Mouse (Mus musculus) left cerebral cortex, postnatal 36 days (tissue): ENCODE measurements around the gene Bap1. TPM values are rescaled to one million over a fixed set of nuclear protein-coding genes. Genes with fewer than 3 reads are reported as not detected.

Source experiments
- DNase-seq, 2 experiments: peaks; one replicate each; pipeline ENCODE4 v3.0.0; 2021 to 2022; ENCODE audit warnings: low spot score in 2 of 2, mixed read lengths in 1 of 2
- intact Hi-C: fragments of 180-260 bp; cut with DNase I; formaldehyde crosslinking; loops from one replicate; pipeline ENCODE4 v1.15.1; 2025
- total RNA-seq, 2 experiments: library from RNA; stranded (reverse); gene quantifications; 2 replicates each; pipeline ENCODE4 v1.2.3; 2021

The Bap1 gene
- 100 to 1,000 TPM; 144 to 148 TPM for total RNA-seq

DNA sequence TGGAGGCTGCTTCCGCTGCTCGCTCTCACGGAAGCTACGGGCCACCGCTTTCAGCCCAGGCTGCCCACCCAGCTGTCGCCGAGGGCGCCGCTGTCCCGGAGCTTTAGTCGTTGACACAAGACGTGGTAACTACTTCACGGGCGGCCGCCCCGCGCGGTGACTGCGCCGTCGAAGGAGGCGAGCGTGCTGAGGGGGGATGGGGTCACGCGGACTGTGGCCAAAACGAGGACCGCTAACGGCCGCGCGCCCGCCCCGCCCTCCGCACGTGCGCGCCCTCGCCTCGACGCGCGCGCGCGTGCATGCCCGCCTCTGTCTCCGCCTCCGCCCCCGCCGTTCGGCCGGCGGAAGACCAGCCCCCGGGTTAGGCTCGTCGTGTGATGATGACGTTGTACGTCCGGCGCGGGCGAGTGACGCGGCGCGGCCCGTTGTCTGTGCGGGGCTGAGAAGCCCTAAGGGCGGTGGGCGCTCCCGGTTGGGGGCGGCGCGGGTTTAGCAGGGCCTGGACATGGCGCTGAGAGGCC, at the start of gene Bap1, which contains the start of gene Phf7:
Gene Bap1 (plus strand): TSS at position 367 of the 521 bp plus-strand sequence.
Gene Phf7 (minus strand): TSS at position 234 of the 521 bp plus-strand sequence.
- intact Hi-C loops = loop anchor here (5.0 kb wide), 2 partner anchors 44 to 86 kb away; partner anchors contain the start of genes Capn7 and Tnnc1
- DNase-seq = peak; percentile 96

DNA sequence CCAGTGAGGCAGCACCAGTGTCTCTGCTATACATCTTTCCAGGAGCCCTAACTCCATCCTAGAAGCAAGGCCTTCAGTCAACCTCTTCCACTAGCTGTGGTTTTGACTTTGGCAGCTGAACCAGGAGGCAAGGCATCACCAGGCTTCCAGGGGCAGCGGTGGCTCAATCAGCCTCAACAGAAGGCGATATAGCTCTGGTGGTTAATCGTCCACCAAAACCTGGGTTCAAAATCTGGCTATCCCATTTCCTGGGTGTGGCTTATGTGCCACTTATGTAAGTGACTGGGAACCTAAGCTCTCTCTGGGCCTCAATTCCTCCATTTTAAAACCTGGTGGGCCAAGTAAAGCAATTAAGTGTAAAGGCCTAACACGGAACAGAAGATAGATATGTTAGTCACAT, 46.4 kb upstream of the Bap1 start:
- intact Hi-C loops = loop anchor here (5.0 kb wide), 1 partner anchor 47 kb away; the partner anchor contains the start of genes Bap1 and Phf7

DNA sequence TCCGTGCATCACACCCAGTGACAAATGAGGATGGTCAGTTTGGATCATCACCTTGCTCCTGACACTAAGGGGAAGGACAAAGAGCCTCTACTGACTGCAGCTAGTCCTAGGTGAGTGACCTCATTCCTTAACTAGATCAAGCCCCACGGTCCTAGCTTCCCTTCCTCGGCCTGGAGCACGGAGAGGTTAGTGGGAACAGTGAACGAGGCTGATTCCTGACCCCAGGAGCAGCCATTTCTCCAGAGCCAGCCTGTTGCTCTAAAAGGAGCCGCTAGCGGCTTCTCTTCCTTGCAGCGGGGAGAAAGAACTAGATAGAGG, 46.0 kb upstream of the Bap1 start:
- DNase-seq = no peak
- intact Hi-C loops = loop anchor here (5.0 kb wide), 1 partner anchor 47 kb away; the partner anchor contains the start of genes Bap1 and Phf7

More for the DNA sequence above, 46.4 kb upstream of the Bap1 start:
- no peak for DNase-seq

DNA sequence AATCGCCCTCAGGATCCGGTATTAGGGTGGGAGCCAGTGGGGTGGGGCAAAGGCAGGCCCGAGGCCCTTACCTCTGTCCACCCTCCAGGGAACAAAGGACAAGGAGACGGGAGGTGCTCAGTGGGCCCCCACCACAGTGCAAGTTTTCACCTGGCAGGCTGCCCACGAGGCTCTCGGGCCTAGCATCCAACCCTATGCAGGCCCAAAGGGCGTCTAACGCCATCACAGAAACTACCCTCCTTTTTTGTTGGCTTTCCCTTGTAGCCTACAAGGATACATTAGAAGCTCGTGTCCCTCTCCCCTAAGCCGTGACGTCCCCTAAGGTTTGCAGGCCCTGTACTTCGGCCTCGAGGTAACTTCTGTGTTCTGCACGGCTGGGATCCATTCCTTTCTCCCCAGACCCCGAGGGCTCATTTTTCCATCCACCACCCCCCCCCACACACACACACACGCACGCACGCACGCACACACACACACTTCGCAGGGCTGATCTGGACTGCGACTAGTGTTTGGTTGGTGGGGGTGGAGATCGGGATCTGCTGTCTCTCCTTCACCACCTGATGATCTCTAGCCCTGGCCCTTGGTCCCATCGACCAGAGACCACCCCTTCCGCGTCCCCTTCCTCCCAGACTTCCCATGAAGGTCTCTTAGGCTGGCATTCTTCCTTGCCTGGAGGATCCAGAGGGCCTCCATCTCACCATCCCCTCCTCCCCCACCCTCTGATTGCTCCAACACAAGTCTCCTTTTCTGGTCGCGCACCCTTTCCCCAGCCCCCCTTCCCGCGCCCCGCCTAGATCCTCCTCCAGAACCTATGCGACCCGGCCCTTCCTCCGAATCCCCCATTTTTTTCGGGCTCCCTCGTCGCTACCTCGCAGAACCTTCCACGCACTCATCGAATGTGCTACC, 45.4 kb upstream of the Bap1 start:
- intact Hi-C loops = loop anchor here (5.0 kb wide), 1 partner anchor 46 kb away; the partner anchor contains the start of genes Bap1 and Phf7
- peak; percentile 47 to 53 for DNase-seq

DNA sequence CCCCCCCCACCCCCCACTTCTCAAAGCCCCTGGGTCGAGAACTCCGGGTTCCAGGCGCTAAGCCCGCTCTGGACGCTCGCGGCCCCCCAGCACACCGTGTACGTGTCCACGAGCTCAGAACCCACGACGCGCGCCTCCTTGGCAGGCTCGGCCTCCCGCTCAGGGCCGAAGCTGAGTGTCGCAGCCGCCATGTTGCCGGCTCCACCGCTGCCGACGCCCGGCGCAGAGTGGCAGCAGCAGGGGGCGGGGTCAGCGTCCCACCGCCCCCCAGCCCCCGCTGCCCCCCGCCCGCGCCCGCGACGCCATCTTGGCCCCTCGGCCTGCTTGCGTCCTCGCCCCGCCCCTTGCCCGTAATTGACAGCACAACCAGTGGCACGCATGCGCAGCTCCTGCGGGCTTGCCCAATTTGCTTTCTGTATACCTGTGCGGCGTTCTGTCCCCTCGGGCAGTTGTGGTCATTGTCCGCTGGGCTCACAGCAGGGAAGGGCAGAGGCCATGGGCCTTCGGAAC, 44.7 kb upstream of the Bap1 start:
- intact Hi-C loops = loop anchor here (5.0 kb wide), 1 partner anchor 46 kb away; the partner anchor contains the start of genes Bap1 and Phf7
- peak; percentile 93 for DNase-seq

DNA sequence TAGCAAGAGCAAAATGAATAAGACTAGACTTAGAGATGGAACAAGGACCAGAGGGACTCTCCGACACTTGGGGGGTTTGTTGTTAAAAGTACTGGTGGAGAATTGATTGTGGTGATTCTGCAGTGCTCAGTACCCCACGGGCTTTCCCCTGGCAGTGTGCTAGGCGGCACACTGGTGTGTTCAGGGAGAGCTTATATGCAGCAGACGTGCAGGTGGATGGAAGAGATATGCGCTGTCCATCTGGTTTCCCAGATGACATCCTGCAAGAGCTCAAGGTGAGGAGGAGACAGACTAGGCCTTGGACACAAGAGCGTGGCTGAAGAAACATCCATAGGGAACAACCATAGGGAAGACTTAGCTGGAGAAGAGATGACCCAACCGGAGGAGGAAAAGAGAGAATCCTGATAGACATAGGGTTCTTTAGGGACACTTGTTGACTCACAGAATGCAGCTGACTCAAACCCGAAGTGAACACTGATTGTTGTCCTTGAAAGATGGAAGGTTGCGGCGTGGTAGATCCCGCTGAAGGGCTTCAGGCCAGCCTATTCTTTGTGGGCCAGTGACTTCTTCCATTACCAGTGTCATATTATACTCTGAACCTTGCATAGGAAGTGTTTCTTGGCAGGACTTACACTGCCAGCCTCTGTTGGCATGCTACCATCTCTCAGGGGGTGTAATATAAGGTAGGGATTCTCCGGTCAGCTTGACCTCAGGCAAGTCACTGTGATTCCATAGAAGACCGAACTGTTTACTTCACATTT, 44.0 kb upstream of the Bap1 start:
- DNase-seq = no peak
- intact Hi-C loops = loop anchor here (5.0 kb wide), 1 partner anchor 45 kb away; the partner anchor contains the start of genes Bap1 and Phf7

DNA sequence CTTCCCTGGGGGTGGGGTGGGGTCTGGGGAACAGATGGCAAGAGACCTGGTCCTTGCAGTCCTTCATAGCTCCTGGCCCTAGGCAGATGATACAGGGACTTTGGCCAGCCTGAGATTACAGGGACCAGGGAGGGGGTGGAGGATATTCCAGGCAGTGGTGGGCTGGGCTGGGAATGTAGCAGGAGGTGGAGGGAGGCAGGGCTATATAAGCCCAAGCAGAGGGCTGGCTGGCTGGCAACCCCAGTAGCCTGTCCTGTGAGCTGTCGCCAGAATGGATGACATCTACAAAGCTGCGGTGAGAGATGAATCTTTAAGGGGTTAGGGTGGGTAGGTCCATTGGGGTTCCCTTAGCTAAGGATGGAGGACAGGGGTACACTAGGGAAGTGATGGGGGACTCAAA, 43.2 kb upstream of the Bap1 start, which contains the start of gene Tnnc1:
Gene Tnnc1 (plus strand): TSS at position 229 of the 400 bp plus-strand sequence.
- intact Hi-C loops = loop anchor here (5.0 kb wide), 1 partner anchor 44 kb away; the partner anchor contains the start of genes Bap1 and Phf7

DNA sequence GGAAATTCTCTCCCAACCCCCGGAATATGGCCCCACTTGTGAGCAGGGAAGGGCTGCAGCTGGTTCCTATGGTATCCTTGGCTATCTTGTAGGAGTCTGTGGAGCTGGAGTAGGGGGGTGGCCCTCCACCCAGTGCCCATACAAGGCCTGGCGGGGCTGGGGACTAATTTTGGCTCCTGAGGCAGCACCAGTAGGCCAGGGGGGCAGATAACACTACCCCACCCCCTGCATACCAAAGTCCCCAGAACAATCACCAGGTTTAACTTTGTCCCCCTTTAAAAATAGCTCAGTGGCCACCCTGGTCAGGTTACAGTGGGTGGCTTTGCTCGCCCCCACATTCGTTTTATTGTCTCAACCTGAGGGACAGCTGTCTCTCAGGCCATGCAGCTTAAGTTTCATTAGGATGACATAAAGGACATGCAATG, 42.1 kb upstream of the Bap1 start:
- intact Hi-C loops = loop anchor here (5.0 kb wide), 1 partner anchor 43 kb away; the partner anchor contains the start of genes Bap1 and Phf7

More for the DNA sequence above, 43.2 kb upstream of the Bap1 start, which contains the start of gene Tnnc1:
- DNase-seq = peak in 1 of 2 experiments; percentile 21

DNA sequence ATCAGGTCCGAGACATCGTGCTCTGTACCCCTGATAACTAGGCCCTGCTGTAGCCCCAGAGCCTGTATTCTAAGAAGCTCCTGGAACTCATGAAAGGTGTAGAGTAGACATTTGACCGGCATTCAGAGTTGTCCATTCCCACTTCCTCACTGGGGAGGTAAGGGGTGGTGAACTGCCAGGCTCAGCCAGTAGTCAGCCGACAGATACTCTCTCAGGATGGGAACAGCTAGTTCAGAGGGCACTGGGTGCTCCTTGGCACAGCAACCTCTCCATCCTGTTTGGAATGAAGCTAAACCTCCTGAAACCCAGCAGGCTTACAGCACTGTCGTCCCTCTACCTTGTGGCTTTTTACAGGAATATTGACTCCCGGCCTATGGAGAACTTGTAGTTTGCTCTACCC, 39.4 kb upstream of the Bap1 start:
- intact Hi-C loops = no loop called here
- no peak for DNase-seq

More for the DNA sequence above, 42.1 kb upstream of the Bap1 start:
- no peak for DNase-seq

DNA sequence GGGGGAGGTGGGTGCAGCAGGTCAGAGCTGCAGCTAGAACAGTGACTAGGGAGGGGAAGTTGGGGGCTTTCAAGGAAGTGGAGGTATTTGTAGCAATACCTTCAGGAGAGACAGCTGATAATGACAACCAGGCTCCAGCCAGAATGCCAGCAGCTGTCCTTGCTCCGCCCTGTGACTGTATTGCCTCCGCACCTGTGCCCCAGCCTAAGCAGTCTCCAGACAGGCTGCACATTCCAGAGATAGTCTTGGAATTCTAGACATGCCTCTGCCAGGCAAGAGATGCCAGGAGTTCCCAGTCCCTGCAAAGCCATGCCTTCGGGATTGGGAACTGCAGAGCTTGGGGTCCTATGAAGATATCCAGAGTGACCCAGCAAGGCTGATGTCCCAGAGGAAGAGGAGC, 38.8 kb upstream of the Bap1 start:
- intact Hi-C loops = no loop called here
- no peak for DNase-seq

DNA sequence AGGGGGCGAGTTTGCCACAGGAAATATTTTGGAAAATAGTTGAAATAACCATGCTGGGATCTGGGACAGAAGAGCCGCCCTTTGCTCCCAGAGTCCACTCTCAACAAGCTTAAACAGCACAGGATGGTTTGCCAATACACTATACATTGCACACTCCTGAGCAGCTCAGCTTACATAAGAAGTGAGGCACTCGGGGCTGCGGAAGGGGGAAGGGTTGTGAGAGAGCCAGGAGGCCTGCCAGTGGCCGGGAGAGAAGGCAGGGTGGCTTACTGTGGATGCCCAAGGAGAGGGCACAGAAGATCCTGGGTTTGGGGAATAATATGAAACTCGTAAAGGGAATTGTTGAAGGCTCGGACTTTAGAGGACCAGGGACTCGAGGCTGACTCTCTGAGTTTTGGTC, 37.4 kb upstream of the Bap1 start:
- intact Hi-C loops = no loop called here
- no peak for DNase-seq

DNA sequence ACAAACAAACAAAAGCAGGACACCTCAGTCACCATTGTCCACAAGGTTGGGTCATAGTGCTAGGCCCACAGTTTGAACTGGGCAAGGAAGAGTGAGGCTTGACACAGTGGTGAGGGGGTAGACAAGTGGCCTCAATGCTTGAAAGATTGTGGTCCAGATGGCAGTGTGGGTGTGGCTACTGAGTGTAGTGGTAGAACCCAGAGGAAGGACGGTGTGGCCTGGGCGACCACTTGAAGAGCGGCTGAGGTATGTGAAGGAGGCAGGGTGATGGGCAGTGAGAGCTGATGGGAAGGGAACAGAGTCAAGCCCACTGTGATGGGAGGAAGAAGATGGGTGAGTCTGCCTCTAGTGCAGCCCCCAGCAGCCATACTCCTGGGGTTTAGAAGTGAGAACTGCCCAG, 36.6 kb upstream of the Bap1 start:
- DNase-seq = no peak
- intact Hi-C loops = loop anchor here (1.0 kb wide), 1 partner anchor 21 kb away; no protein-coding TSS in a partner anchor

DNA sequence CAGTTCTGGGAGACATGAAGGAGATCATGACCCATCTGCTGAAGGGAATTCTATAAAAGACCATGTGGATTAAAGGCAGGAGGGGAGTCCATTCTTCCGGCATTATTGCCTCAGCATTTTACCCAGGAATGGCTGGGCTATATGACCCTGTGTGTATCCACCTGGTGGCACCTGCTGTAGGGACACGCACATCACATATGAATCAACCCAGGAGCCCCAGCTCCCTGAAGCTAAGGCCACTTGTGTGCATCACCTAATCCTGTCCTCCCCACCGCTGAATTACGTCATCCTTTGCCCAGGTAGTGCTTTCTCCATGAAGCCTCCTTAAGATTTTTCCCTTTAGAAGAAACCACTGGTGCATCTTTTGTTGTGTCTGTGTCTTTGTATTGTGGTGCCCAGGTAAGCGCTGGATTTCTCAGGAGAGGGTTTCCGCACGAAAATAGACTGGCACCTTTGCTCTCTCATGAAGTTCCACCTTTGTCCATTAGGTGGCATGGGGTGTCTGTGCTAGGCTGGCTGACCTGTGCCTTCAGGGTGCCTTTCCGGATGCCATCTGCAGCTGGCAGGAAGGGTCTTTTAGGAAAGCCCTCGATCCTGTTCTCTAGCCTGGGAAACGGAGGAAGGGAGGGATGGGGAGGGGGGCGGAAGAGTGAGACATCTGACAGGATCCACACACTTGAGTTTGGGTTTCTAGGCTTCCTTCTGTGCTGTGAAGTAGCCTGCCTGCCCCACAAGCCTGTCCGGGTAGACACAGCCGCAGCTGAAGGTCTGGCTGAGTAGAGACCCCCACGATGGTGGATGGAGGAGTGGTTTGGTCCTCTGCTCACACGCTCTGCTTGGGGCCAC, 35.9 kb upstream of the Bap1 start:
- DNase-seq = peak in 1 of 2 experiments; percentile 44
- intact Hi-C loops = loop anchor here (1.0 kb wide), 1 partner anchor 20 kb away; no protein-coding TSS in a partner anchor

DNA sequence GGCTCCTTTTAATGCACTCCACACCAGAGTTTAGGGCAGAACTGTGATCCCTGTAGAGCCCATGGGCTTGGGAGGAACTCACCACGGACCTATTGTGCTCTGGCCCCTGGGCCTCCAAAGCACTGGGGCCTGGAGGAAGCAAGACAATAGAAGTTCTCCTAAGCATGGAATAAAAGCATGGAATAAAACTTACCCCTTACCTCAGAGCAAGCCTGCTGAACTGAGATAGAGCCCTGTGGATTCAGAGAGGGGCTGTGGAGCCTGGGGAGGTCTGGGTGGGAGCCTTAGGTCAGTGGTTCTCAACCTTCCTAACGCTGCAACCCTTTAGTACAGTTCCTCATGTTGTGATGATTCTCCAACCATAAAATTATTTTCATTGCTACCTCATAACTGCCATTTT, 34.4 kb upstream of the Bap1 start, which contains the start of gene Nisch:
Gene Nisch (minus strand): TSS at position 101 of the 400 bp plus-strand sequence.
- intact Hi-C loops = no loop called here
- DNase-seq = no peak

DNA sequence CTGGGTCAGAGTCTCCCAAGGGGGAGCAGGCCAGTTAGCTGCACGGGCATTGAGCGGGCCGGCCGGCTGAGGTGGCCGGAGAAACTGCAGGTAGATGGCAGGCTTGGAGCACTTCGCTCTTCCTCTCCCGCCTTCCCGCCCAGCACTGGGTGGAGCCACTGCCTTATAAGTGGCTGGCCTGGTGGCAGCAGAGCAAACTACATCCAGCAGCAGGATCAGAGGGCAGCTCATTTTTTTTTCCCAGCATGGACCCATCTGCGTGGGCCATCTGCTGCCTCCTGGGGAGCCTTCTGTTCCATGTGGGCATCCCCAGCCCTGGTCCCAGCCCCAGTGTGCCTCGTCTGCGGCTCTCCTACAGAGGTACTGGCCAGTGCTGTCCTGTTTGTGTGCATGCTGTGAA, 33.6 kb upstream of the Bap1 start, which contains the start of gene Sema3g:
Gene Sema3g (plus strand): TSS at position 195 of the 400 bp plus-strand sequence.
- DNase-seq = no peak
- intact Hi-C loops = no loop called here

DNA sequence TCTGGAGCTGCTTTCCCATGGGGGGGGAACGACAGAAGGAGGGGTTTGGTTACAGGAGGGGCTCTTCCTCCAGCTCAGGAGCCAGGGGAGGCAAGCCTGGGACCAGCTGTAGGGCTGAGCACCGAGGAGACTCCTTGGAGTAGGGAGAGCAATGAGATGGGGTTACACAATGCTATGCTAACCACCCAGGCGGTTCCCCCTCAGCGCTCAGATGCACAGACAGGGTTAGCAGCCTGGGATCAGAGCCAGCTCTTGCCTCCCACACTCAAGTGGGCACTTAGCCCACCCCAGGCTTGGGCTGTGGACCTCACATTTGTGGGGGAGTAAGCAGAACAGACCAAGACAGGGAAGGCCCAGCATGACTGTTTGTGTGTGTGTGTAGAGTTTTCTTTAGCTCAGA, 24.3 kb upstream of the Bap1 start:
- peak; percentile 54 to 57 for DNase-seq
- intact Hi-C loops = no loop called here

DNA sequence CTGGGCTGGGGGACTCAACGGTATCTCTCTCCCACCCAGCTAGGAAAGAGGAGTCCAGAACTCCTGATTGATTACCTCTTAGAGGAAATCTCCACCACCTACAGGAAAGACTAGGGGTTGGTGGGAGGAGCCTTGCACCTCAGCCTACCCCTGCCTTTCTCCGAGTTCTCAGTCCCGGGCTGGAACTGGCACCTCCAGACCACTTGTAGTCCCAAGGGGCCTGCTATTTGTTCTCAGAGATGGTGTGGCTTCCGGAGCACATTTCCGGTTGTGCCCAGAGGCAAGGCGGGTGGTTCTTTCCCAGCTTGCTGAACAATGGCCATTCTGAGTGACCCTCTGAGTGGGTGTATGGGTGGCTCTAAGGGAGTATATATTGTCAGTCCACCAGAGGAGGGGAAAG, 23.0 kb upstream of the Bap1 start:
- no peak for DNase-seq
- intact Hi-C loops = no loop called here

DNA sequence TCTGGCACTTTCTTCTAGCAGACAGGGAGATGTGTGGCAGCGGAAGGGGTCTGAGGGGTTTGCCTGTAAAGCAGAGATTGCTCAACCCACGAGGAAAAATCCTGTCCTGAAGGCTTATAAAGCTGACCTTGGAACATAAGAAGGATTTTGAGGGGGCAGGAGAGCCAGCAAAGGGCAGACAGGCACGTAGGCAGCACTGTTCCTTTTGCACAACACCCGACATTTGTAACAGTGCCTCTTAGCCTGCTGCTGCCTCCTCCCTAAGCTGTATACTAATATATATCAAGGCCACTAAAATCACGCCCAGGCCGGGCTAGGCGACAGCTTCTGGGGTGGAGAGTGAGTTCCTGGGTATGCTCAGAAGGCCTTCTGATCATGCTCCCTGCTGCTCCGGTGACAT, 20.8 kb upstream of the Bap1 start:
- no peak for DNase-seq
- intact Hi-C loops = no loop called here
